Mouse (Mus musculus) midbrain, postnatal 0 days (tissue): ENCODE data around the gene Ror2. TPM values are rescaled to one million over a fixed set of nuclear protein-coding genes. Genes with fewer than 3 reads are reported as not detected.
"Not testable (repeated sequence)": the region's sequence is repeated elsewhere in the genome, so short reads cannot be mapped to it uniquely, and the experiment has no call there.

ENCODE experiments used
- ATAC-seq: fragments of 200-750 bp; cut with Nextera tagmentation; 2 replicates; pipeline ENCODE4 v1.8.0; 2017; ENCODE audit warnings: moderate number of reproducible peaks, mild to moderate bottlenecking, moderate TSS enrichment, moderate library complexity; ENCODE audit not compliant: low FRiP score
- DNase-seq: peaks from one replicate; pipeline ENCODE4 v3.0.0-alpha.2; 2015; ENCODE audit warnings: low spot score
- H3K27ac ChIP-seq: fragments of 300-500 bp; sonication (generic); 2 replicates; pipeline ENCODE4 v1.5.1; 2014; ENCODE audit warnings: low read depth, mild to moderate bottlenecking, low read length, mixed read lengths
- H3K27me3 ChIP-seq: fragments of 300-500 bp; sonication (generic); 2 replicates; pipeline ENCODE4 v1.6.1; 2014; ENCODE audit warnings: low read length, control low read depth, mixed read lengths; ENCODE audit not compliant: insufficient read depth
- H3K36me3 ChIP-seq: fragments of 300-500 bp; sonication (generic); 2 replicates; pipeline ENCODE4 v1.6.1; 2014; ENCODE audit warnings: low read length, control low read depth, mixed read lengths; ENCODE audit not compliant: insufficient read depth
- H3K4me1 ChIP-seq: fragments of 300-500 bp; sonication (generic); 2 replicates; pipeline ENCODE4 v1.6.1; 2014; ENCODE audit warnings: mild to moderate bottlenecking, control low read depth, antibody characterized with exemption, low read length, mixed read lengths; ENCODE audit not compliant: insufficient read depth
- H3K4me2 ChIP-seq: fragments of 300-500 bp; sonication (generic); 2 replicates; pipeline ENCODE4 v1.6.1; 2014; ENCODE audit warnings: low read depth, mild to moderate bottlenecking, low read length, mixed read lengths; ENCODE audit not compliant: poor library complexity, severe bottlenecking
- H3K4me3 ChIP-seq: fragments of 300-500 bp; sonication (generic); 2 replicates; pipeline ENCODE4 v1.5.1; 2014; ENCODE audit warnings: low read depth, mild to moderate bottlenecking, low read length, moderate library complexity
- H3K9ac ChIP-seq: fragments of 300-500 bp; sonication (generic); replicated peaks from 2 replicates; pipeline ENCODE4 v1.6.1; 2014; ENCODE audit warnings: mild to moderate bottlenecking, low read length, moderate library complexity, mixed read lengths; ENCODE audit not compliant: poor library complexity, severe bottlenecking
- H3K9me3 ChIP-seq: fragments of 300-500 bp; sonication (generic); 2 replicates; pipeline ENCODE4 v1.6.1; 2016; ENCODE audit warnings: low read length, control low read depth
- CTCF ChIP-seq: IDR thresholded peaks from 2 replicates; pipeline ENCODE4 v1.5.1; 2016; ENCODE audit warnings: antibody characterized with exemption, mild to moderate bottlenecking
- WGBS: fragments of 180-500 bp; shearing (Covaris S2); extraction: QIAGEN DNeasy Blood & Tissue Kit; methylation state at CpG from one replicate; pipeline ENCODE4 v1.1.7; 2014; 5-methylcytosine and 5-hydroxymethylcytosine counted together
- polyA plus RNA-seq: library from polyadenylated mRNA; unstranded; fragments of >200 nt; fragmentation: Nextera tagmentation; extraction: Ambion mirVana; gene quantifications from 2 replicates; pipeline ENCODE4 v1.2.1, GENCODE M21; 2015
- total RNA-seq: library from RNA; depleted of rRNA; stranded (reverse); fragments of >200 nt; gene quantifications from 2 replicates; pipeline ENCODE4 v1.2.3, GENCODE M21; 2014

Gene Ror2
- total and polyA plus RNA-seq, 2 experiments from 2014 or later: 2.0 to 5.8 TPM

DNA sequence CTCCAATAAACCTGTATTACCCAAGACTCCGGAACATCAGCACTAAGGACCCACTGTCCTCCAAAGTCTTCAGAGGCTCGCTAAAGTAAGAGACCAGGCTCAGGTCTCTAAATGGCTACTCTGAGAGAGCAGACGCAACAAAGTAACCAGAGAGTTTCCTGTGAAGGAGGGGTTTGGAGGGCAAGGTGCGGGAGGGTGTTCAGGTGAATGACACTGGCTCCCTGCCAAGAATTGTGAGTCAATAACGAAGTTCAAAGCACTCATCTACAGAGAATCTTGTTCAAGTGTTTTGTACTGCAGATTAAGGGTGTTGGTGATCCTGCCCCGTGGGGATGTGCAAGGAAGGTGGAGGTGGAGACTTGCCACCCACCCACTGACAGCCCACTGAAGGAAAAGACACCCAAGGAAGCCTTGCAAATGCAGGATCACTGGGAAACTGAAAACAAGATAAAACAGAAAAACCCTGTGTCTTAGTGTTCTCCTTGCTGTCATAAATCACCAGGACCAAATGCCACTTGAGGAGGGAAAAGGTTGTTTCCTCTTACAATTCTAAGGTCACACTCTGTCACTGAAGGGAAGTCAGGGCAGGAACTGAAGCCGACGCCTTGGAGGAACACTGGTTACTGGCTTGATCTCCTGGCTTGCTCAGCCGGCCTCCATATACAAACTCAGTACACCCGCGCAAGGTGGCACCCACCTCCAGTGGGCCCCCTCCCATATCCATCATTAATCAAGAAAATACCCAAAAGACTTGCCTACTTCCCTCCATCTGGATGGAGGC is 30.8 kb upstream of the Ror2 start:
- ATAC-seq (no peak), DNase-seq (no peak)
- Histone ChIP-seq H3K4me1 (no peaks in the 10 kb centered on the region), H3K36me3 (no peaks in the 10 kb centered on the region), H3K9me3 (no peaks in the 10 kb centered on the region), H3K4me2 (no peak overlapping the region), H3K27me3 (no peaks in the 10 kb centered on the region), H3K27ac (no peak overlapping the region), H3K9ac (no peak overlapping the region), H3K4me3 (no peak overlapping the region)
- WGBS: 80% methylated on average over 11 of the region's 11 CpGs
- no peak for TF ChIP-seq CTCF

DNA sequence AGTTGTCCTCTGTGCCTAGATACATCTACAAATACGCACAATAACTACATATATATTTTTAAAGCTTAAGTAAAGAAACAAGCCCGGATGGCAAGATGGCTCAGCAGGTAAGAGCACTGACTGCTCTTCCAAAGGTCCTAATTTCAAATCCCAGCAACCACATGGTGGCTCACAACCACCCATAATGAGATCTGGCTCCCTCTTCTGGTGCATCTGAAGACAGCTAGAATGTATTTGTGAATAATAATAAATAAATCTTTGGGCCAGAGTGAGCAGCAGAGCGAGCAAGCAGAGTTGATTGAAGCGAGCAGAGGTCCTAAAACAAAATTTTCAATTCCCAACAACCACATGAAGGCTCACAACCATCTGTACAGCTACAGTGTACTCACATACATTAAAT is 29.8 kb upstream of the Ror2 start:
- H3K27ac ChIP-seq, H3K4me3 ChIP-seq: not testable (repeated sequence)
- 78% methylated on average over 4 of the region's 4 CpGs for WGBS

DNA sequence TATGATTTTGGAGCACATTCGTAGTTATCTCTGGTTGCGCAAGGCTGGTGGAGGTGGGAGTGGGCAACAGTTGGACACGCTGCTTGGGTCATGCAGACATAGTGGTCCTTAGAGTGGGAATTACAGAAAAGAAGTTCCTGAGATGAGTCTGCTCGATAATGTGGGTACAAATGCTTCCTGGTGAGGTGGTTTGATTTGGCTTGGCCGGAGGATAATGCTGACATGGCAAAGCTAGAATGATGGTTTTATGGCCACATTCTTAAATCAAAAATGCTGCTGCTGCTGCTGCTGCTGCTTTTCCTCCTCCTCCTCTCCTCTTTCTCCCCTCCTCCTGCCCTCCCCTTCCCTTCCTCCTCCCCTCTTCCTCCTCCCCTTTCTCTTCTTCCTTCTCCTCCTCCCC is 24.5 kb upstream of the Ror2 start:
- H3K4me3 ChIP-seq: no peak overlapping the region
- DNase-seq: no peak
- H3K36me3 ChIP-seq: no peaks in the 10 kb centered on the region
- peaks cover 5% of the 10 kb centered on the region; the same call in 1 of the 2 replicates for H3K4me1 ChIP-seq
- WGBS: 88% methylated on average over 5 of the region's 5 CpGs
- H3K9ac ChIP-seq: no peak overlapping the region
- no peak overlapping the region for H3K27ac ChIP-seq
- H3K4me2 ChIP-seq: no peak overlapping the region
- no peaks in the 10 kb centered on the region for H3K9me3 ChIP-seq
- no peak for TF ChIP-seq CTCF
- H3K27me3 ChIP-seq: no peaks in the 10 kb centered on the region
- no peak for ATAC-seq

More for the DNA sequence above, 29.8 kb upstream of the Ror2 start:
- not testable (repeated sequence) for H3K27me3 ChIP-seq, DNase-seq, H3K4me2 ChIP-seq, ATAC-seq, H3K9me3 ChIP-seq, H3K4me1 ChIP-seq, H3K36me3 ChIP-seq, H3K9ac ChIP-seq
- TF ChIP-seq CTCF: peak; percentile 39

DNA sequence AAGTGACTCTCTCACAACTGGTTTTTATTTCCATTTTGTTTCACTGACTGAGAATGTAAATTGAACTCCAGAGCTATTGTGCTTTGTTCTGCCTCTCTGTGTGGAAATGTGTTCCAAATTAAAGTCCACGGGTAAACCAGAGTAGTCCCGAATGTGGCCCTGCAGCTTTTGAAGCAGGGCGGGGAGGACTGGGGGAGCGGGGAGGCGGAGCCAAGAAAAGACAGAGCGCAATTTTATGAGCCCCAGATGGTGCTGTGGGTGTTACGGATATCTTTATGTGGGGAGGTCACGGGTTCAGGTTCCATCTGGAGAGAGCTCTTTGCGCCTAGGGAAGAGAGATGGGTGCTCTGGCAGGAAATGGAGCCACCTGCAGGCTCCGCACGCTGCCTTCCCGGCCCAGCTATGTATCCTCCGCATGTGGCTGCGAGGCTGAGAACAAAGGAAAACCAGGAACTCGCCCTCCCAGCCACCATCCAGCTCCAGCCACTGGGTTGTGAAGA is 23.8 kb upstream of the Ror2 start:
- H3K27me3 ChIP-seq: no peaks in the 10 kb centered on the region
- H3K4me1 ChIP-seq: peaks cover 5% of the 10 kb centered on the region; the same call in 1 of the 2 replicates
- 0 out of 2 replicates have a peak, but pooled peaks have one; percentile 54 for ATAC-seq
- peak overlapping the region; percentile 16; the same call in 1 of the 2 replicates for H3K4me3 ChIP-seq
- peak; percentile 36 for TF ChIP-seq CTCF
- 0 out of 2 replicates have a peak overlapping the region, but pooled peaks have one; percentile 24 for H3K9ac ChIP-seq
- H3K9me3 ChIP-seq: no peaks in the 10 kb centered on the region
- H3K27ac ChIP-seq: no peak overlapping the region
- peak overlapping the region; percentile 48 for H3K4me2 ChIP-seq
- DNase-seq: peak; percentile 56
- 5% methylated on average over 15 of the region's 15 CpGs for whole genome bisulfite sequencing
- H3K36me3 ChIP-seq: no peaks in the 10 kb centered on the region

DNA sequence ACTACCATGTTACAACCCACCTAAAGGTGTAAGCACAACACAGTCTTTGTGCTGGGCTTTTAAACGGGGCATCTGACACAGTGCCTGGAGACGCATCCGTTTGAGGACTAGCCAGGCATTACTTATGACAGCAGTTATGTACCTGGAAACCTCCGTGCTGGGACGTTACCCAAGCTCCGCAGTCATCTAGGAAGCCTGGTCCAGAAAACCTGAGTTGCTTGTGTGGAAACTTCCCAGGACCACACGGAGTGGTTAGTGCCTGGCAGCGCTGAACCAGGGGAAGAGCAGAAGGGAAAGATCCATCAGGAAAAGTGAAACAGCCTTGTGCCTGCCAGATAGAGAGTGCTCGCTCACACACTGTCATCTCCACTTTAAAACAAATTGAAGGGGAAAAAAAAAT is 23.2 kb upstream of the Ror2 start:
- H3K4me3 ChIP-seq: no peak overlapping the region
- no peak overlapping the region for H3K4me2 ChIP-seq
- no peaks in the 10 kb centered on the region for H3K27me3 ChIP-seq
- WGBS: 45% methylated on average over 9 of the region's 9 CpGs
- no peak overlapping the region for H3K27ac ChIP-seq
- ATAC-seq: no peak
- no peaks in the 10 kb centered on the region for H3K9me3 ChIP-seq
- DNase-seq: peak; percentile 15
- H3K9ac ChIP-seq: no peak overlapping the region
- no peaks in the 10 kb centered on the region for H3K36me3 ChIP-seq
- no peak for TF ChIP-seq CTCF
- H3K4me1 ChIP-seq: peaks cover 5% of the 10 kb centered on the region; the same call in 1 of the 2 replicates

DNA sequence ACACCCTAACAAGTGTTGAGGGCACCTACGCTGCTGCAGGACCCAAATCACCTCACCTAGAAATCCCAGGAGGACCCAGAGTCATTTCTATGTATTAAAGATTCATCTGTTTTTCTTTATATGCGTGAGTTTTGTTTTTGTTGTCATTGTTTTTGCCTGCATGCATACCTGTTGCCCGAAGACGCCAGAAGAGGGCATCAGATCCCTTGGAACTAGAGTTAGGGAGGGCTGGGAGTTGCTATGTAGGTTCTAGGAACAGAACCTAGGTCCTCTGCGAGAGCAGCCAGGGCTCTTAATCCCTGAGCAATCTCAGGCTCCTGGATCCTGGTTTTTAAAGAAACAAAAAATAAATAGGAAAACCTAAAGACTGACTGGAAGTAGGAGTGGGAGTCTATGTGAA is 20.9 kb upstream of the Ror2 start:
- H3K36me3 ChIP-seq: no peaks in the 10 kb centered on the region
- no peak overlapping the region for H3K9ac ChIP-seq
- no peaks in the 10 kb centered on the region for H3K9me3 ChIP-seq
- WGBS: 68% methylated on average over 5 of the region's 5 CpGs
- no peak for ATAC-seq
- no peak overlapping the region for H3K4me2 ChIP-seq
- peaks cover 5% of the 10 kb centered on the region; the same call in 1 of the 2 replicates for H3K4me1 ChIP-seq
- no peaks in the 10 kb centered on the region for H3K27me3 ChIP-seq
- H3K27ac ChIP-seq: no peak overlapping the region
- H3K4me3 ChIP-seq: no peak overlapping the region
- no peak for DNase-seq
- no peak; the same call in 1 of the 2 replicates for TF ChIP-seq CTCF
